Mouse (Mus musculus) mesoderm, embryonic 11.5 days (tissue): Measurements from ENCODE around the gene Fosl2.

Experiments used
- DNase-seq: peaks from one replicate; pipeline ENCODE4 v3.0.0-alpha.2; 2012; ENCODE audit warnings: low read depth, low spot score

Fosl2 gene

DNA sequence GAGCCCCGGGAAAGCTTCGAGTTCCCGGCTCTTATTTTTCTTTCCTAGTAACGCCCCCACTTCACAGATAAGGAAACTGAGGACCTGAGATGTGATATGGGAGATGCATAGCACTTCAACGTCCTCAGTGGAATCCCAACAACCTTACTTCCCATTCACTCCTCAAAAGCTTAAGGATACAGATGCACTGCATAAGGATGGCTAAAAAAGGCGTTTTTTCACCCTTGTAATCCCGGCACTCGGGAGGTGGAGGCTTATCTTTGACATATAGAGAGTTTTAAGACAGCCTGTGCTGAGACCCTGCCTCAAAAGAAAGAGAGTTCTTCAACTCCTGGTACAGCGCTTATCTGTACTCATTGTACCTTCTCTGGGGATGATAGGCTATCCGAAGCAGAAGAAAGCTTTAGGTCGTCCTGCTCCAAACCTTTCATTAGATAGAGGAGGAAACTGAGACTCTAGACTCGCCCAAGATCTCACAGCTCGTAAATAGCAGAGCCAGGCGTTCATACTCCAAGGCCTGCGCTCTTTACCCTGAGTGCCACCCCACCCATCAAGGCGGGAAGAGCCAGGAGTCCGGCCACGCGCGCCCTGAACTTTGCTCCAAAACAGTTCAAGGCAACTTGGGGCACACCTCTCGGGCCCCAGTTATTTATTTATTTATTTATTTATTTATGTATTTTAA, 1.4 kb upstream of the Fosl2 start:
- DNase-seq: no peak

GRCm38 (mm10) chr5:32134903-32135335, 682 bp upstream of the Fosl2 start:
- no peak for DNase-seq

GRCm38 (mm10) chr5:32136301-32136863, 781 bp downstream of the Fosl2 start:
- DNase-seq: no peak

- no peak for DNase-seq
Observed at GRCm38 (mm10) chr5:32137106-32137522, 1.5 kb downstream of the Fosl2 start.

GRCm38 (mm10) chr5:32138446-32139195, 3.0 kb downstream of the Fosl2 start:
- DNase-seq: no peak

- DNase-seq: peak; percentile 76
Observed at GRCm38 (mm10) chr5:32139516-32140037, 4.0 kb downstream of the Fosl2 start.

- DNase-seq: no peak
Observed at GRCm38 (mm10) chr5:32141899-32142298, 6.3 kb downstream of the Fosl2 start.

DNA sequence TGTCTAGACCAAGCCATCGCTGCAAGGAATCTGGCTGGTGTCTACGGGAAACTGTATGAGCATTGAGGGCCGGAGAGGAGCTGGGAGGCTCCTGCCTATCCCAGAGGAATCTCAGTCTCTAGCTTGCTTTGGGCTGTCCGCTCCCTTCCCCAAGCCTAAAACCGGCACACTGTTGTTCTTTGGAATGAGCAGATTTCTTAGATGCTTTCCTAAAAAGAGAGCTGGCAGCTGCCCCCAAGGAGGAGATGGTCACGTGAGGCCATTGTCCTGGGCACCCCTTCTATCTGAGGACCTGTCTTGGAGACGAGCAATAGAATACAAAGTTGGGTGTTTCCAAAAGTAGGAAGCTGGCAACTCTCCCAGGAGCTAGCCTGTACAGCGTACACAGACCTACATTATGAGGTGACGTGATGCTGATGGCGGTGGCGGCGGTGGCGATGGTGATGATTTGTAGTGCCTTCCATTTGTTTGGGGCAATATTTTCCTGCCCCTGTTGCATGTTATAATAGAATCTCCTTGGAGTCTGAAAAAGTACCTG, 7.9 kb downstream of the Fosl2 start:
- DNase-seq: no peak

GRCm38 (mm10) chr5:32146281-32146680, 10.7 kb downstream of the Fosl2 start:
- DNase-seq: no peak

DNA sequence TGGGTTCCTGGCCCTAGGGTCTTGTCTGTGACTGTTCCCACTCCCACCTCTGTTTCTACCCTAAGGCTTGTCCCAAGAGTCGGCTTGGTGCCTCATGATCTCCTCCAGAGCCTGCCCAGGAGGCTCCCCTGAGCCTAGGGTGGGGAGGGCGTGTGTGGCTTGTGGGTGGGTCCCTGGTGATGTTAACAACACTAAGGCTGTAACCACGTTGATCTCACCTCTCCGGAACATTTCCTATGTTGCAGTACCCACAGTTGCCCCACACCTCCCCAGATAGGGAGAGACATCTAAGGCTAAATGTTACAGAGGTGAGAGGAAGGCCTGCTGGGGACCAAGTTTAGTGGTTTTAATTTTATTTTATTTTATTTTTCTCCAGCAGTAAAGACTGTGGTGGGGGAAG, 13.0 kb downstream of the Fosl2 start:
- no peak for DNase-seq

DNA sequence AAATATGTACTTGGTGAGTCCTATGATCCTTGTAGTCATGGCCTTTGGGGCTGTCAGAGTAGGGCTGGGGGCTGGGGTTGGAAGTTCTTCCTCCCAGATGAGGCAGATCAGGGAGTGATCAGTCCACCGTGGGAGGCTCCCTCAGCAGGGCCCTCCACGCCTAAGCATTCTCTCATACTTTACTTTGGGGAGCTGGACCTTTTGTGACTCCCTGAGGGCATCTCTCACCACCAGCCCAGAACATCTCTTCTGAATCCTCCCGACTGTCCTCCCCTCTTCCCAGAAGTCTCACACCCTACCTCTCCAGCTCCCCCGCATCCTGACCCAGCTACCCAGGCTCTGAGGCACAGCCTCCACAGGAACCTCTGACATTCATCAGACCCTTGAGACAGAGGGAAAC, 15.6 kb downstream of the Fosl2 start:
- DNase-seq: no peak

- DNase-seq: no peak
Observed at GRCm38 (mm10) chr5:32152725-32153417, 17.3 kb downstream of the Fosl2 start.

DNA sequence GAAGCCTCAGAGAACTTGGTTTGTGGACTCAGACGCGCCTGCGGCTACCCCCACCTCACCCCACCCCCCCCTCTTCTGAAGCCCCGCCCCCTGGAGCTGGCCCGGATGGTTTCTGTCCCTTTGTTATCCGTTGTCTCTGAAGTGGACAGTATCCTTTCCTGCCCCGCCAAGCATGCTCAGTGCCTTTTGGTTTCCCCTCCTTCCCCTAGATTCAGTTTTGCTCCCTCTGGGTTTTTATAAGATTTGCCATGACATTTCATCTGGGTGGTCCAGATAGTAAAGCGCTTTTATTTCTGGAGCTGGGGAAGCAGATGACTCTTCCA, 17.8 kb downstream of the Fosl2 start:
- no peak for DNase-seq

DNA sequence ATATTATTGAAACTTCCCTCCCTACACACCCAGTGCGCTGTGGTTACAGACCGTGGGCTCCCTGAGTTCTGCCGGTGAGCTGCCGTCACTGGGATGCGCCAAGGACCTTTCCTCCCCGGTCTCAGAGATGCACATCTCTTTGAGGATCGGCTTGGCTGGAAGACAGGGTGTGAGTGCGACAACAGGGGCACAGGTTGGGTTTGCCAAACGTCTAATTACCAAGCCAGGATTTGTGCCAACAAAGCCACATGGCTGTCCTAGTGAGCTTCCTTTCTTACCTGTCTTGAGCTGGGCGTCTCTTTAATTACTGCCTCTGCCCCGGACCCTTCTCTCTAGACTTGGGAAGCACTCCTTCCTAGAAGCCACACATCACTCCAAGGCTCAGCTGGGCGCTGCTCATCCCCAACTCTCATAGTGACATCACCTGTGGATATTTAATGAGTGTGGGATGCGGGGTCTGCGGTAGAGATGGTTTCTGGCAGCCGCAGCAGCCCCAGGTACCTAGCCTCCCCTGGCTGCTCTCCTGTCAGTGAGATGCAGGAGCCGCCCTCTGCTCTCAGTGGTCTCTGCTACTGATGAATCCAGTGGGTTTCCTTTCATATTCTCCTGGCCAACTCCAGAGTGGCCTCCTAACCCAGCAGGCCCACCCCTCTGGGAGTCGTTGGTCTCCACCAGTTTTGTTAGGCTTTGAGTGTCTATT, 18.3 kb downstream of the Fosl2 start:
- DNase-seq: no peak

DNA sequence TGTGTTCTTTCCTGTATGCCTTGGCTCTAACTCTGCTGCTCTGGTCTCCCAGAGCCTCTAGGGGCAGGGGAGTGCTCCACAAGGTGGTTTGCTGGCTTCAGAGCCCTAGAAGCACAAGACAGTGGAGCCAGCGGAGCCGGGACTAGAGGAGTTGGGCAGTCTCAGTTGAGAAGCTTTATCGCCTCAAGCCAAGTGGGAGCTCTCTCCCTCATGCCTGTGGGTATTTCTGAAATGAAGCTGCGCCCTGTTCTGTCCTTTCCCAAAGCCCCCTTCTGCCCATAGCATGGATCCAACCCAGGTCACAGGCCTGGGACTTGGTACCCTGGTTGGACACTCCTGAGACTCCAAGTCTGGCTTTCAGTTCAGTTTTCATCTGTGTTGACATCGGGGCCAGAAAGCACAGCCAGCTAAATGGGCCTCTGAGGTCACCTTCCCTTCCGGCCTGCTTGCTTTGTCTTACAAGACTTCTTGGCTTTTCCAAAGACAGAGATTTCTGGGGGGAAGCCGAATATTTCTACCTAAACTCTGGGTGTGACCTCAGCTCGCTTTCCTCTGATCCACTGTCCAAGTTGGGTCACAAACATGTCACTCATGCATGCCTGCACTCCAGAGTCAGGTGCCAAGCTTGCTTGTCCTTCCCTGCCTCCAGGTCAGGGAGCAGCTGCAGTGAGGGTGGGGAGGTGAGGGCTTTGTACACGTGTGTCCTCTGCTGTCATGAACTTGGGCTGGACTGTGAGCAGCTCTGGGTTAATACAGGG, 19.5 kb downstream of the Fosl2 start:
- no peak for DNase-seq

GRCm38 (mm10) chr5:32155927-32156326, 20.3 kb downstream of the Fosl2 start:
- DNase-seq: no peak

GRCm38 (mm10) chr5:32163478-32164043, 28.0 kb downstream of the Fosl2 start:
- no peak for DNase-seq

- no peak for DNase-seq
Observed at GRCm38 (mm10) chr5:32172188-32172587, 36.6 kb downstream of the Fosl2 start.

- no peak for DNase-seq
Observed at GRCm38 (mm10) chr5:32176800-32177199, 41.2 kb downstream of the Fosl2 start.

GRCm38 (mm10) chr5:32177737-32178136, 42.1 kb downstream of the Fosl2 start:
- no peak for DNase-seq
